Mouse (Mus musculus): ENCODE data around the gene Gsk3a. TPM values are rescaled to one million over a fixed set of nuclear protein-coding genes. Genes with fewer than 3 reads are reported as not detected.

Gene Gsk3a
- 332 and 343 TPM in 2 replicates for polyA plus RNA-seq (2012; rRNA removed)

DNA sequence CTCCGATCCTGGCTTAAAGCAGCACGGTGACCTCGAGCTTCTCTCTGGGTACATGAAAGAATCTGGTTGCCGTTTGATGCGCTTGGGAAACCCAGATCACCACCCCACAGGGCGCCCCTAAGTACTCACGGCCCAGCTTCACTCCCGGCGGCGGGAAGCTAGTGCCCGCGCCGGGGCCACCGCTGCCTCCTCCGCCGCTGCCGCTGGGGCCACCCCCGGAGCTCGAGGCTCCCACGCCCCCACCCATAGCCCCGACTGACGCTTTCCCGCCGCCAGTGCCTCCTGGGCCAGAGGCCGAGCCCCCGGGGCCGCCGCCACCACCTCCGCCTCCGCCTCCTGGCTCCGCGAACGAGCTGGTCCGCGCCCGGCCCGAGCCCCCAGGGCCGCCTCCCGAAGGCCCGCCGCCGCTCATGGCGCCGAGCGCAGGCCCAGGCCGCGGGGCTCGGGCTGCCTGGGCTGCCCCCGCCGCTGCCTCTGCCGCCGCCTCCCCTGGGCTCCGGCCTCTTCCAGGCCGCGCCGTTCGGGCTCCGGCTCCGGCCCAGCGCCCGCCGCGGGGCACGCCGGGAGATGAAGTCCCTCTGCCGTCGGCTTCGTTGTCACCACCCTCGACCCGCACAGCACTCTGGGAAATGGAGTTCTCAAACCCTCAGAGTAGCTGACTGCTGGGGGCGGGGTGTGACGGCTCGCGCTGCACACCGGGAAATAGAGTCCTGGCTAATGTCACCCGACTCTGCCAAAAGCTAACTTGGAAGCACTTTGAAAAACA lies at the start of gene Gsk3a:
Gene Gsk3a (minus strand): TSS at position 603 of the 766 bp plus-strand sequence.
- Histone ChIP-seq H3K27ac (ENCODE audit: control insufficient read depth, insufficient read depth, low read length) (peak within 1 kb of the TSS; percentile 77), H3K36me3 (ENCODE audit: control insufficient read depth, insufficient read depth, low read length) (no peaks in the 10 kb centered on the region), H3K27me3 (ENCODE audit: control insufficient read depth, insufficient read depth, low read length) (no peaks in the 10 kb centered on the region), H3K4me1 (replicated peaks; ENCODE audit: control insufficient read depth, insufficient read depth, low read length) (peaks cover 39% of the 10 kb centered on the region), H3K4me3 (ENCODE audit: control insufficient read depth, insufficient read depth, low read length) (peak within 1 kb of the TSS; percentile 83)
- WGBS = under 1% methylated on average over 75 of the region's 76 CpGs
- TF ChIP-seq CTCF (IDR thresholded peaks at IDR 0.05; ENCODE audit: borderline replicate concordance, control insufficient read depth, extremely low read depth, insufficient read depth, low read length, poor library complexity) = no peak
- TF ChIP-seq POLR2A (IDR thresholded peaks at IDR 0.05; ENCODE audit: control insufficient read depth, extremely low read depth, insufficient read depth, low read length, poor library complexity) = peak; percentile 88
- peak; percentile 99 for DNase-seq

DNA sequence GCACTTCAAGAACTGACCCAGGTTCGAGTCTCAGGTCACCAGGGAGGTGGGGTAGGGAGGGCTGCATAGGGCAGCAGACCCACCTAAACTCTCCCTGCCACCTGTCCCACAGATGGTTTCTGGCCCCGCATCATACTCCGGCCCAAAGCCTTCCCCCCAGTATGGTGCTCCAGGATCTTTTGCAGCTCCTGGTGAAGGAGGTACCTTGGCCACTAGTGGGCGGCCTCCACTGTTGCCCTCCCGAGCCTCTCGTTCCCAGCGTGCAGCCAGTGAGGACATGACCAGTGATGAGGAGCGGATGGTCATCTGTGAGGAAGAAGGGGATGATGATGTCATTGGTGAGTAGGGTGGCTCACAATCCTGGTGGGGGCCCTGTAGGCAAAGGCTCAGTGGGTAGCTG lies 49.3 kb upstream of the Gsk3a start:
- no peaks in the 10 kb centered on the region for H3K27me3 ChIP-seq (ENCODE audit: control insufficient read depth, insufficient read depth, low read length)
- no peak overlapping the region for H3K27ac ChIP-seq (ENCODE audit: control insufficient read depth, insufficient read depth, low read length)
- H3K36me3 ChIP-seq (ENCODE audit: control insufficient read depth, insufficient read depth, low read length) = peaks cover 61% of the 10 kb centered on the region
- TF ChIP-seq CTCF (IDR thresholded peaks at IDR 0.05; ENCODE audit: borderline replicate concordance, control insufficient read depth, extremely low read depth, insufficient read depth, low read length, poor library complexity) (no peak), POLR2A (IDR thresholded peaks at IDR 0.05; ENCODE audit: control insufficient read depth, extremely low read depth, insufficient read depth, low read length, poor library complexity) (no peak)
- H3K4me1 ChIP-seq (replicated peaks; ENCODE audit: control insufficient read depth, insufficient read depth, low read length) = peaks cover 18% of the 10 kb centered on the region
- no peak for DNase-seq
- WGBS = 95% methylated on average over 8 of the region's 8 CpGs
- no peak overlapping the region for H3K4me3 ChIP-seq (ENCODE audit: control insufficient read depth, insufficient read depth, low read length)

- Histone ChIP-seq H3K27me3 (ENCODE audit: control insufficient read depth, insufficient read depth, low read length) (no peaks in the 10 kb centered on the region), H3K4me1 (replicated peaks; ENCODE audit: control insufficient read depth, insufficient read depth, low read length) (peaks cover 26% of the 10 kb centered on the region), H3K36me3 (ENCODE audit: control insufficient read depth, insufficient read depth, low read length) (peaks cover 48% of the 10 kb centered on the region), H3K27ac (ENCODE audit: control insufficient read depth, insufficient read depth, low read length) (no peak overlapping the region), H3K4me3 (ENCODE audit: control insufficient read depth, insufficient read depth, low read length) (no peak overlapping the region)
- WGBS = 98% methylated on average over 20 of the region's 20 CpGs
- no peak for DNase-seq
- TF ChIP-seq POLR2A (IDR thresholded peaks at IDR 0.05; ENCODE audit: control insufficient read depth, extremely low read depth, insufficient read depth, low read length, poor library complexity) = no peak
- no peak for TF ChIP-seq CTCF (IDR thresholded peaks at IDR 0.05; ENCODE audit: borderline replicate concordance, control insufficient read depth, extremely low read depth, insufficient read depth, low read length, poor library complexity)
Measured at GRCm38 (mm10) chr7:25285511-25286238, 48.0 kb upstream of the Gsk3a start.

DNA sequence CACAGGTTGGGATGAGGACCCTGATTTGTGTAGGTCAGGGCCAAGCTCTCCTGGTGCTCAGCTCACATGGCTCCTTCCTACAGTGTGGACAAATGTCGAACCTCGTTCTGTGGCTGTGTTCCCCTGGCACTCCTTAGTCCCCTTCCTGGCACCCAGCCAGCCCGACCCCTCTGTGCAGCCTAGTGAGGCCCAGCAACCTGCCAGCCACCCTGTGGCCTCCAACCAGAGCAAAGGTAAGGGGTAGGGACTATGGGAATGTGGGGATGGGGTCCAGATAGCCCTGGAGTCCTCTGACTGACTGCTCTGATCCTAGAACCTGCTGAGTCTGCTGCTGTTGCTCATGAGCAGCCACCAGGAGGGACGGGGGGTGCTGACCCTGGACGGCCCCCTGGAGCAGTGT lies 47.1 kb upstream of the Gsk3a start:
- no peak for TF ChIP-seq CTCF (IDR thresholded peaks at IDR 0.05; ENCODE audit: borderline replicate concordance, control insufficient read depth, extremely low read depth, insufficient read depth, low read length, poor library complexity)
- no peak for TF ChIP-seq POLR2A (IDR thresholded peaks at IDR 0.05; ENCODE audit: control insufficient read depth, extremely low read depth, insufficient read depth, low read length, poor library complexity)
- Histone ChIP-seq H3K27ac (ENCODE audit: control insufficient read depth, insufficient read depth, low read length) (no peak overlapping the region), H3K36me3 (ENCODE audit: control insufficient read depth, insufficient read depth, low read length) (peaks cover 47% of the 10 kb centered on the region), H3K4me3 (ENCODE audit: control insufficient read depth, insufficient read depth, low read length) (no peak overlapping the region), H3K4me1 (replicated peaks; ENCODE audit: control insufficient read depth, insufficient read depth, low read length) (peaks cover 35% of the 10 kb centered on the region), H3K27me3 (ENCODE audit: control insufficient read depth, insufficient read depth, low read length) (no peaks in the 10 kb centered on the region)
- DNase-seq = no peak
- WGBS = 78% methylated on average over 5 of the region's 5 CpGs

GRCm38 (mm10) chr7:25284171-25284570 lies 46.5 kb upstream of the Gsk3a start:
- TF ChIP-seq POLR2A (IDR thresholded peaks at IDR 0.05; ENCODE audit: control insufficient read depth, extremely low read depth, insufficient read depth, low read length, poor library complexity) = no peak
- no peak for TF ChIP-seq CTCF (IDR thresholded peaks at IDR 0.05; ENCODE audit: borderline replicate concordance, control insufficient read depth, extremely low read depth, insufficient read depth, low read length, poor library complexity)
- Histone ChIP-seq H3K36me3 (ENCODE audit: control insufficient read depth, insufficient read depth, low read length) (peaks cover 41% of the 10 kb centered on the region), H3K27me3 (ENCODE audit: control insufficient read depth, insufficient read depth, low read length) (no peaks in the 10 kb centered on the region), H3K4me3 (ENCODE audit: control insufficient read depth, insufficient read depth, low read length) (no peak overlapping the region), H3K27ac (ENCODE audit: control insufficient read depth, insufficient read depth, low read length) (no peak overlapping the region), H3K4me1 (replicated peaks; ENCODE audit: control insufficient read depth, insufficient read depth, low read length) (peaks cover 40% of the 10 kb centered on the region)
- WGBS = 74% methylated on average over 2 of the region's 2 CpGs
- no peak for DNase-seq

DNA sequence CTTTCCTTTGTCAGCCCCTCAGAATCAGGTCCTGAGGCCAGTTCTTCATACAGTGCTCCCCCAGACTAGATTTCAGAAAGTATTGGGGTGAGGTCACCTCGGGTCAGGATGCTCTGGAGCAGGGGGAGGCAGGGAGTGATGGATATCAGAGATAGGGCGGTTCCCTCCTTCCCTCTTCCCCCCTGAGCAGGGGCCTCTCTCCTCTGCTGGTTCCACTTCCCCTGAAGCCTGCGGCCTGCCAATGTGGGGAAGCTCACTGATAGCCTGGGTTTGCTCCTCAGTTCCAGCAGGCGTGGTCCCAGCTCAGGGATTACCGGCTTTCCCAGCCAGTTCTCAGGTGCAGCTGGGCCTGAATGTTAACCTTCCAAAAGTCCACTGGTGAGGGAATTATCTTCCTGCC lies 46.0 kb upstream of the Gsk3a start:
- TF ChIP-seq POLR2A (IDR thresholded peaks at IDR 0.05; ENCODE audit: control insufficient read depth, extremely low read depth, insufficient read depth, low read length, poor library complexity) (no peak), CTCF (IDR thresholded peaks at IDR 0.05; ENCODE audit: borderline replicate concordance, control insufficient read depth, extremely low read depth, insufficient read depth, low read length, poor library complexity) (no peak)
- H3K27me3 ChIP-seq (ENCODE audit: control insufficient read depth, insufficient read depth, low read length) = no peaks in the 10 kb centered on the region
- peak overlapping the region; percentile 58 for H3K4me3 ChIP-seq (ENCODE audit: control insufficient read depth, insufficient read depth, low read length)
- no peak overlapping the region for H3K27ac ChIP-seq (ENCODE audit: control insufficient read depth, insufficient read depth, low read length)
- WGBS = 23% methylated on average over 5 of the region's 5 CpGs
- peaks cover 36% of the 10 kb centered on the region for H3K36me3 ChIP-seq (ENCODE audit: control insufficient read depth, insufficient read depth, low read length)
- DNase-seq = no peak
- peaks cover 40% of the 10 kb centered on the region for H3K4me1 ChIP-seq (replicated peaks; ENCODE audit: control insufficient read depth, insufficient read depth, low read length)

Measured in thymus, adult 2 months (tissue).